Mouse (Mus musculus): ENCODE measurements around the gene Sptb.

DNA sequence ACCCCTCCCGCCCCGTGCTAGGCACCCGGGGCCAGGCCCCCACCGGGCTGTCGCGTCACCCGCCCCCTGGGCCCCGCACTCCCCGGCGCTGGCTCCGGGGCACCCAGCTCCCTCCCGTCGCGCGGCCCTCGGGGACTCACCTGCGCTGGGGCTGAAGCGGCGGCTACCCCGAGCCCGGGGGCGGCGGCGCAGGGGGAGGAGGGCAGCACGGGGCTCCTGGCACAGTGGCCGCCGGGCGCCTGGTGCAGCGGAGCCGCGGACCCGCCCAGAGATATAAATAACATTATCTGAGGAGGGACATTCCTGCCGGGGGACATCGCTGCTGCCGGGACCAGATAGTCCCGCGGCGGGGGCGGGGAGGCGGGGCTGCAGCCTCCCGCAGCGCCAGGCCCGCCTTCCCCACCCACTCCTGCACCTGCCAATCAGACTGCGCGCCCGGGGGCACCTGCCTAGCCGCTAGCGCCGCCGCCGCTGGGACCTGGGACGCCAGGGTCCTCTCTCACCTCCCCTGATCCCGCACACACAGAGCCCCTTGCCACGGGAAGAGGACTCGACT, 474 bp downstream of the Sptb start:
- TF ChIP-seq CTCF (IDR thresholded peaks at IDR 0.05; ENCODE audit: low read depth, low read length) (no peak), POLR2A (IDR thresholded peaks at IDR 0.05; ENCODE audit: borderline replicate concordance, low read depth, low read length) (no peak)
